Mouse (Mus musculus): Measurements from ENCODE around the gene Zmym2. TPM values are rescaled to one million over a fixed set of nuclear protein-coding genes. Genes with fewer than 3 reads are reported as not detected.

Zmym2 gene
- polyA plus RNA-seq (2017; shearing (Covaris generic)), result 70.4 TPM

GRCm38 (mm10) chr14:56886594-56887513, at the start of gene Zmym2:
Gene Zmym2, plus strand, starts transcription at chr14:56886653.

Other genes with a start within 250 kb of the Zmym2 start
- 28.6 TPM for gene Mphosph8, start 218.4 kb upstream of the Zmym2 start, polyA plus RNA-seq (2017; shearing (Covaris generic))
- 71.5 TPM for gene Pspc1, start 108.3 kb upstream of the Zmym2 start, polyA plus RNA-seq (2017; shearing (Covaris generic))
- 59.6 TPM for gene Zmym5, start 74.9 kb upstream of the Zmym2 start, polyA plus RNA-seq (2017; shearing (Covaris generic))
- gene Gja3, start 171.4 kb downstream of the Zmym2 start, polyA plus RNA-seq (2017; shearing (Covaris generic)), result not detected
- gene Gjb2, start 218.0 kb downstream of the Zmym2 start, polyA plus RNA-seq (2017; shearing (Covaris generic)), result 0.46 TPM
- not detected for gene Gm4491, start 229.2 kb downstream of the Zmym2 start, polyA plus RNA-seq (2017; shearing (Covaris generic))
- gene Gjb6, start 247.0 kb downstream of the Zmym2 start, polyA plus RNA-seq (2017; shearing (Covaris generic)), result not detected

All from effector memory CD4-positive, alpha-beta T cell, adult 5 months (primary cell).